8 mouse cellular contexts compared by ENCODE assay signal in the genomic region with DNA sequence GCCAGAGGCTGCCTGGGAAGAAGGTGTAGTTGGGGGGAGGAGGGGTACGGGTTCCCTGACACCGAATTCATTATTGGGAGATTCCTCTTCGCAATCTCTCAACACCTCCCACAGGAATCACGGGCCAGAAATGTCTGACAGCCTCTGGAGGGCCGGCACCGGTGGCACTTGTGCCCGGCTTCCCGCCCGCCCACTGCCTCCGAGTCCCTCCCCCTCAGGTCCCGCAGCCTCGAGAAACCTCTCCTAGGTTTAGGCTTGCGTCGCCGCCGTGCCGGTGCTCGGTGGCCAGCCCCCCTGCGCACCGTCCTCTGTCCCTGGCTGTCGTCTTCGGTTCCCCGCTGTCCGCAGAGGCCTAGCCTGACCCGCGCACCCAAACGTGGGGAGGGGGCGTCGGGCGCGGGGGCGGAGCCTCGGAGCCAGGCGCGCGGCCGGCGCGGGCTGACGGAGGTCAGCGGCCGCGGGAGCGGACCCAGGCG. TPM values are rescaled to one million over a fixed set of nuclear protein-coding genes. Genes with fewer than 3 reads are reported as not detected.
DNase-seq lines count a peak whose midpoint lies in the region; ATAC-seq and TF ChIP-seq lines count a peak whose summit lies in the region.

A gene (plus strand): TSS at position 416 of the 476 bp plus-strand sequence.

- peaks cover 6% of the 10 kb centered on the region for H3K27me3 ChIP-seq in heart, adult 2 months (ENCODE audit: control insufficient read depth, insufficient read depth, low read length)
- peaks cover 62% of the 10 kb centered on the region for H3K27me3 ChIP-seq in G1E (ENCODE audit: insufficient read depth, low read length)
- peaks cover 47% of the 10 kb centered on the region for H3K27me3 ChIP-seq in liver, embryonic 16.5 days (ENCODE audit: control insufficient read depth, insufficient read depth, low read depth, low read length)

- H3K4me3 ChIP-seq in heart, adult 2 months, result peak within 1 kb of the TSS; percentile 58
- peak within 1 kb of the TSS; percentile 27; the same call in 1 of the 2 replicates for H3K4me3 ChIP-seq in G1E (ENCODE audit: low read depth, low read length)
- peak within 1 kb of the TSS; percentile 57 for H3K4me3 ChIP-seq in liver, embryonic 16.5 days (ENCODE audit: low read depth, low read length)

- no peak for TF ChIP-seq EP300 in heart, adult 2 months (IDR thresholded peaks at IDR 0.05; ENCODE audit: insufficient read depth, low read depth, low read length)

- no peak for TF ChIP-seq CTCF in heart, adult 2 months (IDR thresholded peaks at IDR 0.05)
- TF ChIP-seq CTCF in G1E (IDR thresholded peaks at IDR 0.05; ENCODE audit: low read depth, low read length), result no peak

- DNase-seq in heart, adult 2 months, result no peak
- DNase-seq in heart, adult 11 months, result no peak
- no peak for DNase-seq in G1E (ENCODE audit: low spot score)
- DNase-seq in cerebellum, postnatal 25 days, result peak; percentile 81 to 83
- peak; percentile 32 for DNase-seq in induced T-regulatory cell, adult 2 months (ENCODE audit: low read depth)
- peak; percentile 59 for DNase-seq in right cerebral cortex, postnatal 14 days

- peak within 1 kb of the TSS; percentile 67 for H3K9ac ChIP-seq in heart, adult 2 months (ENCODE audit: low read depth, low read length)
- peak within 1 kb of the TSS; percentile 26; the same call in 1 of the 2 replicates for H3K9ac ChIP-seq in liver, embryonic 16.5 days (ENCODE audit: low read depth, low read length)

- no peak for ATAC-seq in G1E (ENCODE audit: extremely low read depth, insufficient number of reproducible peaks, low FRiP score, poor library complexity, severe bottlenecking)
- no peak for ATAC-seq in liver, embryonic 16.5 days (ENCODE audit: low read depth)
- no peak for ATAC-seq in activated CD4-positive, CD25-positive, alpha-beta regulatory T cell, adult 4 months

- peak within 1 kb of the TSS; percentile 74 for H3K4me2 ChIP-seq in liver, embryonic 16.5 days (ENCODE audit: low read depth, low read length)

- no peaks in the 10 kb centered on the region for H3K4me1 ChIP-seq in heart, adult 2 months (ENCODE audit: control insufficient read depth, insufficient read depth, low read length)
- peaks cover 13% of the 10 kb centered on the region for H3K4me1 ChIP-seq in G1E (ENCODE audit: insufficient read depth, low read depth, low read length)
- peaks cover 5% of the 10 kb centered on the region for H3K4me1 ChIP-seq in liver, embryonic 16.5 days (ENCODE audit: control insufficient read depth, low read depth, low read length)

- H3K79me2 ChIP-seq in heart, adult 2 months (replicated peaks; ENCODE audit: control insufficient read depth, insufficient read depth, low read length), result no peaks in the 10 kb centered on the region

- TF ChIP-seq POLR2A in heart, adult 2 months (IDR thresholded peaks at IDR 0.05; ENCODE audit: insufficient read depth, low read depth, low read length), result no peak

- WGBS in heart, adult 2 months, result under 1% methylated on average over 45 of the region's 45 CpGs
- under 1% methylated on average over 45 of the region's 45 CpGs for WGBS in liver, embryonic 16.5 days (ENCODE audit: insufficient replicate concordance)

- no peak within 1 kb of the TSS for H3K27ac ChIP-seq in heart, adult 2 months
- H3K27ac ChIP-seq in liver, embryonic 16.5 days (ENCODE audit: low read length), result no peak within 1 kb of the TSS

- H3K9me3 ChIP-seq in G1E (replicated peaks), result peaks cover 9% of the 10 kb centered on the region
- H3K9me3 ChIP-seq in liver, embryonic 16.5 days (replicated peaks; ENCODE audit: control insufficient read depth, low read length), result no peaks in the 10 kb centered on the region

- intact Hi-C loops in heart, adult 2 months (cut with DNase I), result no loop called here

- no peaks in the 10 kb centered on the region for H3K36me3 ChIP-seq in heart, adult 2 months (ENCODE audit: control insufficient read depth, insufficient read depth, low read length)
- no peaks in the 10 kb centered on the region for H3K36me3 ChIP-seq in G1E (replicated peaks)
- H3K36me3 ChIP-seq in liver, embryonic 16.5 days (ENCODE audit: control insufficient read depth, insufficient read depth), result no peaks in the 10 kb centered on the region

RNA-seq across cellular contexts. Expression of the gene that starts here (rescaled TPM):
- under 1 TPM; 0.16 to 0.55 TPM for total RNA-seq in heart, adult 2 months (2021)
- polyA plus RNA-seq in heart, adult 2 months (2012; rRNA removed), result 0.23 and 0.45 TPM in 2 replicates
- total RNA-seq in G1E (2014; fragmentation: Nextera tagmentation) (not detected in 2 replicates), G1E (2017) (0.11 and 0.29 TPM in 2 replicates)
- polyA plus RNA-seq in G1E (2012), result not detected in 2 replicates
- polyA plus RNA-seq in liver, embryonic 16.5 days (2015; fragmentation: Nextera tagmentation; extraction: Ambion mirVana), result 0.08 and 0.13 TPM in 2 replicates
- under 1 TPM; 0.10 to 0.17 TPM for polyA plus RNA-seq in activated CD4-positive, CD25-positive, alpha-beta regulatory T cell, adult 4 months (2017; shearing (Covaris generic))

Comparison
In these comparisons a context has a peak if more than half of its experiments do, and no peak if none do; other contexts are left out.
1. DNase-seq: peak in cerebellum, postnatal 25 days (2 of 2), induced T-regulatory cell, adult 2 months (single experiment) and right cerebral cortex, postnatal 14 days (single experiment); none in heart, adult 2 months (0 of 2), heart, adult 11 months (single experiment) and G1E (single experiment).
2. Peak in every context shown above with its lines, with median percentiles within 50 percentile points of each other: H3K4me3 ChIP-seq.